Mouse (Mus musculus) liver, adult 2 months (tissue): ENCODE data around the gene Madcam1. TPM values are rescaled to one million over a fixed set of nuclear protein-coding genes. Genes with fewer than 3 reads are reported as not detected.

ENCODE experiments used
- DNase-seq: peaks from one replicate; pipeline ENCODE4 v3.0.0-alpha.2; 2011; ENCODE audit warnings: low read depth, low spot score; ENCODE audit errors: extremely low read depth
- H3K27ac ChIP-seq: fragments of 200-500 bp; replicated peaks from 2 replicates; pipeline ENCODE4 v1.5.1; 2012; ENCODE audit warnings: low read depth, mild to moderate bottlenecking, control low read depth, inconsistent platforms, low read length; ENCODE audit not compliant: insufficient read depth
- H3K27me3 ChIP-seq: fragments of 200-500 bp; 2 replicates; pipeline ENCODE4 v1.6.1; 2012; ENCODE audit warnings: mild to moderate bottlenecking, moderate library complexity, low read length, inconsistent platforms; ENCODE audit not compliant: control insufficient read depth, insufficient read depth
- H3K36me3 ChIP-seq: fragments of 200-500 bp; 2 replicates; pipeline ENCODE4 v1.6.1; 2012; ENCODE audit warnings: low read length, inconsistent platforms; ENCODE audit not compliant: control insufficient read depth, insufficient read depth
- H3K4me1 ChIP-seq: fragments of 200-500 bp; 2 replicates; pipeline ENCODE4 v1.6.1; 2011; ENCODE audit warnings: low read length; ENCODE audit not compliant: control insufficient read depth, insufficient read depth
- H3K4me3 ChIP-seq: fragments of 200-500 bp; 2 replicates; pipeline ENCODE4 v1.5.1; 2011; ENCODE audit warnings: low read depth, mild to moderate bottlenecking, control low read depth, low read length, moderate library complexity; ENCODE audit not compliant: insufficient read depth
- H3K79me2 ChIP-seq: fragments of 200-500 bp; 2 replicates; pipeline ENCODE4 v1.6.1; 2012; ENCODE audit warnings: inconsistent platforms, mild to moderate bottlenecking, low read length, moderate library complexity; ENCODE audit not compliant: control insufficient read depth, insufficient read depth
- H3K9ac ChIP-seq: fragments of 200-500 bp; 2 replicates; pipeline ENCODE4 v1.6.1; 2012; ENCODE audit warnings: low read depth, mild to moderate bottlenecking, control low read depth, inconsistent platforms, low read length
- CTCF ChIP-seq: fragments of 200-500 bp; IDR thresholded peaks from 2 replicates; pipeline ENCODE4 v1.5.1; 2011; ENCODE audit warnings: low read depth, low read length, control low read depth
- POLR2A ChIP-seq: fragments of 200-500 bp; IDR thresholded peaks from 2 replicates; pipeline ENCODE4 v1.6.1; 2011; ENCODE audit warnings: low read length, control low read depth; ENCODE audit not compliant: insufficient read depth; ENCODE audit errors: extremely low read depth
- WGBS: fragments of 180-500 bp; shearing (Covaris S2); methylation state at CpG from one replicate; pipeline ENCODE4 v1.1.7; 2018; 5-methylcytosine and 5-hydroxymethylcytosine counted together
- polyA plus RNA-seq: library from polyadenylated mRNA; depleted of rRNA; stranded (reverse); fragments of >200 nt; gene quantifications from 2 replicates; pipeline ENCODE4 v1.2.3, GENCODE M21; 2012
- total RNA-seq: library from RNA; depleted of rRNA; stranded (reverse); fragments of >200 nt; gene quantifications from 2 replicates; pipeline ENCODE4 v1.2.3, GENCODE M21; 2014

Madcam1 gene
- total and polyA plus RNA-seq, 2 experiments = not detected

DNA sequence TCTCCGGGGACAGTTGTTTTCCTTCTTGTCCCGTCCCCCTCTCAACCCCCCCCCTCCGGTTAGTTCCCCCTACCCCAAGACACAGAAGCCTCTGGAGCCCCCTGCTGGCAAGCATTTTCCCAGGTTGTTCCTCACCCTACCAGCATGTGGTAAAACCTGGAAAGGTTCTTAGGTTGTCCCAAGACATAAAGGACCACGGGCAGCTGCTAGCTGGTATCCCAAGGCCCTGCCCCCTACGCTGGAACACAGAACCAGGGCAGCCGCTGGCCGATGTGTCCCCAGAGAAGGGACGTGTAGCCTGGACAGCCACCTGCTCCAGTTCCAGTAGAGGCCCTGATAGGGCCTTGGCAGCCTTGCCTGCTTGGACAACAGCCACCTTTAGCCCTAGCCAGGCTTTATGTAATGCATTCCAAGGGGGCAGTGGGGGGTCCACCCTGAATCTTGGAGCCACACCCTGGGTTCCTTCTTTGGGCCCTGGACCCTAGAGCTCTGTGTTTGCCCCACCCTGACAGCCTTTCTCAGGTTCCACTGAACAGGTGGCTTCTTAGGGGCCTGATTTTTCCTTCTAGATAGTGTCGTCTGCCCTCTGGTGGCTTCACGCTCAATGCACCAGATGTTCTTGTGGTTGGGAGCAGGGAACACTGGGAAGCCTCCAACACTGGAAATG lies 18.7 kb downstream of the Madcam1 start:
- peak; percentile 69 for DNase-seq
- WGBS = under 1% methylated on average over 10 of the region's 10 CpGs
- peak overlapping the region; percentile 85 for H3K27ac ChIP-seq
- peak overlapping the region; percentile 95 for H3K9ac ChIP-seq
- H3K4me1 ChIP-seq = peaks cover 22% of the 10 kb centered on the region
- peak overlapping the region; percentile 100 for H3K4me3 ChIP-seq
- peaks cover 16% of the 10 kb centered on the region for H3K36me3 ChIP-seq
- H3K79me2 ChIP-seq = peaks cover 23% of the 10 kb centered on the region; the same call in 1 of the 2 replicates
- no peaks in the 10 kb centered on the region for H3K27me3 ChIP-seq
- TF ChIP-seq POLR2A (no peak), CTCF (peak; percentile 49)

DNA sequence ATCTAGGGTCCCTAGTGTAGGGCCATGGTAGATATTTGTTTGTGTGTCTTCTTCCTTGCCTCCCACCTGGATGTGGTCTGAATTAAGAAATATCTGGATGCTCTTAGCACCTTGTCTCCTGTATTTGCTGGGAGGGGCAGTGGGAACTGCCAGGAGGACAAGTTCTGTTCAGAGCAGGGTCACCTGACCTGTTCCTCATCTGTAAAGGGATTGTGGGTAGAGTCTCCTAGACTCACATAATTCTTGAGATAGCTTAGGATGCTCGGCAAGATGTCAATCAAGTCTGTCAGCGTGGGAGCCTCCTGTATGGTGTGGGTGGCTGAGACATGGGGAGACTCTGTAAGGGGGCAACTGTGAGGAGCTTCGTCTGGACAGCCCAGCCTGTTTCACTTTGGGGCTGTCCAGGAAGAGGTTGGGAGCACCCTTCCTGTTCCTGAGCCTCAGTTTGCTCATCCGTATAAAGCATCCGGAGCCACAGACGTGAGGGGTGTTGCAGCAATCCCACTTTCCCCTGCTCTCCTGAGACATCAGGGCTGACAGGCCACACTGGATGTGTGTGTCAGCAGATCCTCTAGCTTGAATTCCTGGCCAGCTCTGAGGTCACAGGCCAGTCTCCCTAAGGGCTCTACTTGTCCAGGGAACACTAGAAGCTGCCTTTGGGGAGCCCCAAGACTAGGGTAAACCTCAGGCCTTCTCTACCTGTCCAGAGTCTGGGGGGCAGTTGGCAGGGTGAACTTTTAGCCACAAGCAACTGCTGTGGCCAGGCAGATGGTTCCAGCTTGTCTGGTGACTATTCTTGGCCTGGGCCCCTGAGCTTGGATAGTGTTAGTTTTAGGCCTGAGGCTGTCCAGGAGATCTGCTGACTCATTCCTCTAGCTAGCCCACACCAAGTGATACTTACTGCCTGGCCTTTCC lies 19.6 kb downstream of the Madcam1 start:
- Histone ChIP-seq H3K36me3 (peaks cover 18% of the 10 kb centered on the region), H3K27me3 (no peaks in the 10 kb centered on the region), H3K9ac (peak overlapping the region; percentile 95), H3K27ac (peak overlapping the region; percentile 85), H3K79me2 (peaks cover 23% of the 10 kb centered on the region; the same call in 1 of the 2 replicates), H3K4me1 (peaks cover 22% of the 10 kb centered on the region), H3K4me3 (peak overlapping the region; percentile 100)
- WGBS = 32% methylated on average over 6 of the region's 6 CpGs
- DNase-seq = peak; percentile 88
- TF ChIP-seq CTCF = no peak
- TF ChIP-seq POLR2A = no peak

DNA sequence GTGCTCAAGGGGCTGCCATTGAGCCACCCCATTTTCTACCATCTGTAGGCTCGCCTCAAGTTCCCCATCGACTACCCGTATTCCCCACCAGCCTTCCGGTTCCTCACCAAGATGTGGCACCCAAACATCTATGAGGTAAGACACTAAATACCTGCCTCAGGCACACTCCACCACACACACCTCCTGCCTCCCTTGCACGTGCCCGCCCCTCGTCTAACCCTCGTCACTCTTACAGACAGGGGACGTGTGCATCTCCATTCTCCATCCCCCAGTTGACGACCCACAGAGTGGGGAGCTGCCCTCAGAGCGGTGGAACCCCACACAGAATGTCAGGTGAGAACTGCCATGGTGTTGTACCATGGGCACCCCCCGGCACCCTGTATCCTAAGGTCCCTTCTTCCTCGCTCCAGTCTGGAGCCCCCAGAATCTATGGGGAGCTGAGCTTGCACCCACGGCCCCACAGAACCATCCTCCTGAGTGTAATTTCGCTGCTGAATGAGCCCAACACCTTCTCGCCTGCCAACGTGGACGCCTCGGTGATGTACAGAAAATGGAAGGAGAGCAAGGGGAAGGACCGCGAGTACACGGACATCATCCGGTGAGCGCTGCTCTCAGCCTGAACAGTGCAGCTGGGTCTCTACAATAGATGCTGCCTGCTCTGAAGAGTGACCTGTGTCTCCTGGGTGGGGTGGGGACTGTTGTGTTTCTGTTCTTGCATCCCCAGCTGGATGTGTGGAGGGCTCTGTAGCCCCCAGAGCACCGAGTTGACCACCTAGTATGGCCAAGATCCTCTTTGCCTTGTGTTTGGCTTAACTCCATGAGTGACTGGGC lies 20.6 kb downstream of the Madcam1 start:
- H3K36me3 ChIP-seq = peaks cover 18% of the 10 kb centered on the region
- H3K4me3 ChIP-seq = no peak overlapping the region
- WGBS = 93% methylated on average over 25 of the region's 25 CpGs

DNA sequence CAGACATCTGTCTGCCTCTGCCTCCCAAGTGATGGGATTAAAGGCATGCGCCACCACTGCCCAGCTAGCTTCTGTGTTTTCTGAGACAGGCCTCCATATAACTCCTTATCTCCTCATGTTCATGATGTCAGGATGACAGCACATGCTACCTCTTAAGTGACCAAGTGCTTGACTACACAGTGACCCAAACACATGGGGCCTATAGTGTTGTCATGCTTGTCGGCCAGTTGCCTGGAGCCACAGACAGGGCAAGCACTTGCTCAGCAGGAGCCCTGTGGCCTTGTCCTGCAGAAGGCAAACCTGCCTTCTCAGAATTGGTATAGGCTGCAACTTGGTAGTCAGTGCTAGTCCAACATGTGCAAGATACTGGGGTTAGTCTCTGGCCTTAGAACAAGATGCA lies 21.9 kb downstream of the Madcam1 start:
- Histone ChIP-seq H3K36me3 (peaks cover 18% of the 10 kb centered on the region), H3K4me3 (no peak overlapping the region), H3K9ac (no peak overlapping the region), H3K27me3 (no peaks in the 10 kb centered on the region), H3K27ac (no peak overlapping the region), H3K4me1 (peaks cover 16% of the 10 kb centered on the region), H3K79me2 (peaks cover 23% of the 10 kb centered on the region; the same call in 1 of the 2 replicates)
- no peak for DNase-seq
- TF ChIP-seq POLR2A (no peak), CTCF (no peak)
- WGBS = 94% methylated on average over 2 of the region's 2 CpGs

More for the DNA sequence above, 20.6 kb downstream of the Madcam1 start:
- peak overlapping the region; percentile 85 for H3K27ac ChIP-seq
- DNase-seq = no peak
- peaks cover 23% of the 10 kb centered on the region; the same call in 1 of the 2 replicates for H3K79me2 ChIP-seq
- TF ChIP-seq CTCF = no peak
- no peak for TF ChIP-seq POLR2A
- no peak overlapping the region for H3K9ac ChIP-seq
- H3K27me3 ChIP-seq = no peaks in the 10 kb centered on the region
- H3K4me1 ChIP-seq = peaks cover 22% of the 10 kb centered on the region

DNA sequence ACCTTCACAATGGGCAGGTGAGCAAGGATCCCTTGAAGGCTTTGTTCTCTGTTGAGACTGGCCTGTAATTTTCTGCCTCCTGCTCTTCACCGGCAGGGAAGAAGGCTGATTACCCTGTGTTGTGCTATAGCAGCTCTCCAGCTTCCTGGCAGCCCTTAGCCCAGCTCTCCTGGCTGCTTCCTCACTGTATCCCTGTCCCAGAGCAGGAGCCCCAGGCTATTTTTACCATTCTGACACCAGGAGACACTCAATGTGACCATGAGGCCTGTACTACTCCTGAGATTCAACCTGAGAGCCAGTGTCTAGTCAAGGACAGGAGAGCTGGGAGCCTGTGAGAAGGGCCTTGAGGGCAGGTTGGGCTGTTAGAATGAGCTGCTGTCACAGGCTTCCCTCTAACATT lies 22.3 kb downstream of the Madcam1 start:
- H3K4me1 ChIP-seq = peaks cover 16% of the 10 kb centered on the region
- WGBS = 95% methylated on average over 1 of the region's 1 CpGs
- no peaks in the 10 kb centered on the region for H3K27me3 ChIP-seq
- DNase-seq = no peak
- H3K4me3 ChIP-seq = no peak overlapping the region
- peaks cover 23% of the 10 kb centered on the region; the same call in 1 of the 2 replicates for H3K79me2 ChIP-seq
- H3K36me3 ChIP-seq = peaks cover 18% of the 10 kb centered on the region
- H3K27ac ChIP-seq = no peak overlapping the region
- TF ChIP-seq POLR2A (no peak), CTCF (no peak)
- no peak overlapping the region for H3K9ac ChIP-seq
